Mouse (Mus musculus): Measurements from ENCODE around the gene Trim34b.
"Not testable (repeated sequence)": the region's sequence is repeated elsewhere in the genome, so short reads cannot be mapped to it uniquely, and the experiment has no call there.

Trim34b gene

GRCm38 (mm10) chr7:104329171-104329570 lies at the start of gene Trim34b:
Gene Trim34b (plus strand): TSS chr7:104329471.
- not testable (repeated sequence) for DNase-seq (ENCODE audit: low spot score)

GRCm38 (mm10) chr7:104287576-104288443 lies 41.5 kb upstream of the Trim34b start, which contains the start of gene Trim5:
Gene Trim5 (minus strand): TSS chr7:104288094.
- DNase-seq (ENCODE audit: low spot score): not testable (repeated sequence)

GRCm38 (mm10) chr7:104290641-104291040 lies 38.6 kb upstream of the Trim34b start:
- DNase-seq (ENCODE audit: low spot score): no peak

GRCm38 (mm10) chr7:104291638-104292400 lies 37.5 kb upstream of the Trim34b start:
- DNase-seq (ENCODE audit: low spot score): no peak

GRCm38 (mm10) chr7:104314796-104315353 lies 14.4 kb upstream of the Trim34b start:
- peak; percentile 5 for DNase-seq (ENCODE audit: low spot score)

GRCm38 (mm10) chr7:104315369-104316080 lies 13.7 kb upstream of the Trim34b start, which contains the start of gene Trim12a:
Gene Trim12a (minus strand): TSS chr7:104315466.
- DNase-seq (ENCODE audit: low spot score): not testable (repeated sequence)

- DNase-seq (ENCODE audit: low spot score): no peak
Measured at GRCm38 (mm10) chr7:104322028-104322427, 7.2 kb upstream of the Trim34b start.

- not testable (repeated sequence) for DNase-seq (ENCODE audit: low spot score)
Measured at GRCm38 (mm10) chr7:104335547-104335946, 6.3 kb downstream of the Trim34b start.

GRCm38 (mm10) chr7:104340744-104341143 lies 11.5 kb downstream of the Trim34b start:
- not testable (repeated sequence) for DNase-seq (ENCODE audit: low spot score)

- DNase-seq (ENCODE audit: low spot score): not testable (repeated sequence)
Measured at GRCm38 (mm10) chr7:104348043-104348442, 18.8 kb downstream of the Trim34b start.

GRCm38 (mm10) chr7:104352717-104353599 lies 23.7 kb downstream of the Trim34b start, which contains the start of gene Trim12c:
Gene Trim12c (minus strand): TSS chr7:104353362.
- peak; percentile 54 for DNase-seq (ENCODE audit: low spot score)

- DNase-seq (ENCODE audit: low spot score): no peak
Measured at GRCm38 (mm10) chr7:104353600-104353967, 24.3 kb downstream of the Trim34b start.

GRCm38 (mm10) chr7:104366339-104366738 lies 37.1 kb downstream of the Trim34b start:
- DNase-seq (ENCODE audit: low spot score): no peak

GRCm38 (mm10) chr7:104369736-104370414 lies 40.6 kb downstream of the Trim34b start, which contains the start of gene Trim30b:
Gene Trim30b (minus strand): TSS chr7:104369884.
- no peak for DNase-seq (ENCODE audit: low spot score)

Data from ovary, postnatal 36 days (tissue).